Comparison of ENCODE assay signal across 16 mouse cellular contexts in genomic region chr13:28504340-28504739, GRCm38 (mm10).
DNase-seq lines count a peak whose midpoint lies in the region; ATAC-seq and TF ChIP-seq lines count a peak whose summit lies in the region.
"Had no signal": no experiment of that assay in that cellular context is flagged by ENCODE, and none has a peak within 500 bp of the region (broad histone marks: within the 10 kb centered on the region; RNA-seq: fewer than 3 reads in every experiment).

No protein-coding gene starts in this region.

- H3K4me3 ChIP-seq in liver, adult 2 months (ENCODE audit: insufficient read depth, low read depth, low read length) = no peak overlapping the region
- no peak overlapping the region for H3K4me3 ChIP-seq in liver, postnatal 0 days (ENCODE audit: low read depth, low read length)
- no peak overlapping the region for H3K4me3 ChIP-seq in lung, postnatal 0 days (ENCODE audit: low read depth, low read length)
- H3K4me3 ChIP-seq in intestine, embryonic 16.5 days (ENCODE audit: low read length) = no peak overlapping the region
- H3K4me3 ChIP-seq: heart, embryonic 10.5 days; hindbrain, embryonic 13.5 days had no signal

- no peak overlapping the region for H3K9ac ChIP-seq in liver, adult 2 months (ENCODE audit: low read depth, low read length)
- H3K9ac ChIP-seq in liver, postnatal 0 days (replicated peaks) = no peak overlapping the region
- no peak overlapping the region for H3K9ac ChIP-seq in lung, postnatal 0 days (replicated peaks; ENCODE audit: low read depth)
- no peak overlapping the region for H3K9ac ChIP-seq in intestine, embryonic 16.5 days (ENCODE audit: low read depth, low read length)
- H3K9ac ChIP-seq: hindbrain, embryonic 13.5 days had no signal

- no peak overlapping the region for H3K27ac ChIP-seq in liver, adult 2 months (replicated peaks; ENCODE audit: insufficient read depth, low read depth, low read length)
- H3K27ac ChIP-seq in liver, postnatal 0 days (ENCODE audit: low read depth) = no peak overlapping the region
- H3K27ac ChIP-seq in lung, postnatal 0 days (ENCODE audit: low read length) = no peak overlapping the region
- peak overlapping the region; percentile 7; the same call in 1 of the 2 replicates for H3K27ac ChIP-seq in intestine, embryonic 16.5 days (ENCODE audit: low read length)
- H3K27ac ChIP-seq: heart, embryonic 10.5 days; hindbrain, embryonic 13.5 days had no signal

- ATAC-seq in liver, postnatal 0 days = no peak
- ATAC-seq in lung, postnatal 0 days = no peak
- ATAC-seq in intestine, embryonic 16.5 days = peak; percentile 74
- ATAC-seq: forebrain, embryonic 16.5 days had no signal

- no peaks in the 10 kb centered on the region for H3K9me3 ChIP-seq in liver, postnatal 0 days (ENCODE audit: low read length)
- no peaks in the 10 kb centered on the region for H3K9me3 ChIP-seq in lung, postnatal 0 days (ENCODE audit: low read length)
- no peaks in the 10 kb centered on the region for H3K9me3 ChIP-seq in intestine, embryonic 16.5 days (ENCODE audit: control insufficient read depth, low read length)
- H3K9me3 ChIP-seq: heart, embryonic 10.5 days; hindbrain, embryonic 13.5 days had no signal

- peak; percentile 28 for DNase-seq in liver, adult 2 months (ENCODE audit: extremely low read depth, low read depth, low spot score)
- DNase-seq in liver, postnatal 0 days = no peak
- peak; percentile 13 for DNase-seq in lung, postnatal 0 days (ENCODE audit: low spot score)
- no peak for DNase-seq in lung, postnatal 4 days
- no peak for DNase-seq in heart, postnatal 25 days (ENCODE audit: low spot score)
- DNase-seq: adrenal gland, adult 8-10 months; adrenal gland, postnatal 36 days; cerebellum, adult 2 months; cerebellum, postnatal 10 days; gastrocnemius, postnatal 10 days; heart, adult 18-20 months; heart, postnatal 10 days had no signal

- no peaks in the 10 kb centered on the region for H3K79me2 ChIP-seq in liver, adult 2 months (ENCODE audit: control insufficient read depth, insufficient read depth, low read length)

- no peak for TF ChIP-seq CTCF in liver, adult 2 months (IDR thresholded peaks at IDR 0.05; ENCODE audit: low read depth, low read length)
- TF ChIP-seq CTCF in liver, postnatal 0 days (IDR thresholded peaks at IDR 0.05; ENCODE audit: low read depth) = no peak
- TF ChIP-seq CTCF in lung, postnatal 0 days (IDR thresholded peaks at IDR 0.05) = no peak

- TF ChIP-seq EP300 in liver, postnatal 0 days (IDR thresholded peaks at IDR 0.05; ENCODE audit: low read depth) = no peak
- TF ChIP-seq EP300 in lung, postnatal 0 days (IDR thresholded peaks at IDR 0.05) = no peak

- no peaks in the 10 kb centered on the region for H3K36me3 ChIP-seq in liver, adult 2 months (ENCODE audit: control insufficient read depth, insufficient read depth, low read length)
- no peaks in the 10 kb centered on the region for H3K36me3 ChIP-seq in liver, postnatal 0 days (replicated peaks; ENCODE audit: insufficient read depth, low read length)
- H3K36me3 ChIP-seq in lung, postnatal 0 days (ENCODE audit: insufficient read depth, low read length) = no peaks in the 10 kb centered on the region
- no peaks in the 10 kb centered on the region for H3K36me3 ChIP-seq in intestine, embryonic 16.5 days (ENCODE audit: control insufficient read depth, insufficient read depth, low read length)
- H3K36me3 ChIP-seq: heart, embryonic 10.5 days; hindbrain, embryonic 13.5 days had no signal

- H3K4me2 ChIP-seq in liver, postnatal 0 days (ENCODE audit: low read depth, low read length) = no peak overlapping the region
- H3K4me2 ChIP-seq in lung, postnatal 0 days (replicated peaks; ENCODE audit: low read depth, low read length) = no peak overlapping the region
- H3K4me2 ChIP-seq in intestine, embryonic 16.5 days (ENCODE audit: low read depth, low read length) = no peak overlapping the region
- H3K4me2 ChIP-seq: hindbrain, embryonic 13.5 days had no signal

- H3K27me3 ChIP-seq in liver, adult 2 months (ENCODE audit: control insufficient read depth, insufficient read depth, low read length) = no peaks in the 10 kb centered on the region
- H3K27me3 ChIP-seq in liver, postnatal 0 days (ENCODE audit: insufficient read depth, low read length) = no peaks in the 10 kb centered on the region
- no peaks in the 10 kb centered on the region for H3K27me3 ChIP-seq in lung, postnatal 0 days (replicated peaks; ENCODE audit: insufficient read depth, low read length)
- H3K27me3 ChIP-seq in intestine, embryonic 16.5 days (replicated peaks; ENCODE audit: control insufficient read depth, insufficient read depth, low read length) = no peaks in the 10 kb centered on the region
- H3K27me3 ChIP-seq: hindbrain, embryonic 13.5 days had no signal

- WGBS in liver, adult 2 months = 92% methylated on average over 3 of the region's 3 CpGs
- 69% methylated on average over 3 of the region's 3 CpGs for WGBS in liver, postnatal 0 days (ENCODE audit: insufficient replicate concordance)
- 65% methylated on average over 3 of the region's 3 CpGs for WGBS in lung, postnatal 0 days
- 46% methylated on average over 3 of the region's 3 CpGs for WGBS in intestine, embryonic 16.5 days

- no peak for TF ChIP-seq POLR2A in liver, adult 2 months (IDR thresholded peaks at IDR 0.05; ENCODE audit: extremely low read depth, insufficient read depth, low read length)

- intact Hi-C loops in heart, postnatal 25 days (cut with DNase I) = loop anchor here (5.0 kb wide), 1 partner anchor 87 kb away; no protein-coding TSS in a partner anchor

- H3K4me1 ChIP-seq in liver, adult 2 months (ENCODE audit: control insufficient read depth, insufficient read depth, low read length) = peaks cover 2% of the 10 kb centered on the region; the same call in 1 of the 2 replicates
- H3K4me1 ChIP-seq in liver, postnatal 0 days (ENCODE audit: insufficient read depth) = peaks cover 5% of the 10 kb centered on the region
- H3K4me1 ChIP-seq in lung, postnatal 0 days (ENCODE audit: insufficient read depth, low read depth, low read length) = 0 out of 2 replicates have a peak, but pooled peaks cover 6% of the 10 kb centered on the region
- H3K4me1 ChIP-seq in intestine, embryonic 16.5 days (ENCODE audit: control insufficient read depth, insufficient read depth, low read length) = peaks cover 15% of the 10 kb centered on the region; the same call in 1 of the 2 replicates

Comparison
In these comparisons a context has a peak if more than half of its experiments do, and no peak if none do; other contexts are left out.
1. DNase-seq: peak in liver, adult 2 months (single experiment) and lung, postnatal 0 days (single experiment); none in liver, postnatal 0 days (single experiment), lung, postnatal 4 days (0 of 2) and heart, postnatal 25 days (single experiment).